Mouse (Mus musculus) thymus, postnatal 0 days (tissue): ENCODE results near the gene Tlk1. TPM values are rescaled to one million over a fixed set of nuclear protein-coding genes. Genes with fewer than 3 reads are reported as not detected.

Experiments
- DNase-seq: peaks from one replicate; pipeline ENCODE4 v3.0.0-alpha.2; 2015; ENCODE audit warnings: low spot score
- polyA plus RNA-seq: library from polyadenylated mRNA; unstranded; fragments of >200 nt; fragmentation: Nextera tagmentation; extraction: Ambion mirVana; gene quantifications from 2 replicates; pipeline ENCODE4 v1.2.1, GENCODE M21; 2015

The Tlk1 gene
- polyA plus RNA-seq = 37.0 and 45.3 TPM in 2 replicates

DNA sequence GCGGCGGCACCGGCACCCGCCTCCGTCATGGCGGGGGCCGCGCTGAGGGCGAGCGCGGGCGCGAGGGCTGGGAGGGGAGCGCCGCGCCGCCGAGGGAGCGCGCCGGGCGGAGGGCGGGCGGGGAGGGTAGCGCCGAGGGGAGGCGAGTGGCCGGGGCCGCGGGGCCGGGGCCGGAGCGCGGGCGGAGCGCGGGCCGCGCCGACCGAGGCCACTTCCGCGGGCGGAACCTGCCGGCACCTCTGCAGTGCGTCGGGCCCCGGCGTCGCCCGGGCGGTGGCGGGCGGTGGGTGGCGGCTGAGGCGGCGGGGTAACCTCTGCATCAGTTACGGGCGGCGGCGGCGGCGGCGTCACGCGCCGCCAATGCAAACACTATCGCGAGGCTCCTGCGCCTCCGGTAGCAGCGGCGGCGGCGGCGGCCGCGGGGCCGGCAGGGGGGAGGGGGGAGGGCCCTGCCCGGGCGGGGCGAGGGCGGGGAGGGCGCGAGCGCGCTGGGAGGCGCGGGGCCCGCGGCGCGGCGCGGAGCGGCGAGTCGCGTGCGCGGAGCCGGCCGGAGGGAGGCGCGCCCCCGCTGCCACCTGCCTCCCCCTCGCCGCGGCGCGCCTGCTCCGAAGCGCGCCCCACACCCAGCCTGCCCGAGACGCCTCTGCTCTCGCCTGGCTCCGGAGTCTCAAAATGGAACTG lies at the start of gene Tlk1:
Gene Tlk1 (minus strand): TSS at position 358 of the 681 bp plus-strand sequence.
- DNase-seq = peak; percentile 91

- DNase-seq = peak; percentile 44
Measured at GRCm38 (mm10) chr2:70875129-70875528, 49.6 kb upstream of the Tlk1 start.

- no peak for DNase-seq
Measured at GRCm38 (mm10) chr2:70873168-70873567, 47.6 kb upstream of the Tlk1 start.

DNA sequence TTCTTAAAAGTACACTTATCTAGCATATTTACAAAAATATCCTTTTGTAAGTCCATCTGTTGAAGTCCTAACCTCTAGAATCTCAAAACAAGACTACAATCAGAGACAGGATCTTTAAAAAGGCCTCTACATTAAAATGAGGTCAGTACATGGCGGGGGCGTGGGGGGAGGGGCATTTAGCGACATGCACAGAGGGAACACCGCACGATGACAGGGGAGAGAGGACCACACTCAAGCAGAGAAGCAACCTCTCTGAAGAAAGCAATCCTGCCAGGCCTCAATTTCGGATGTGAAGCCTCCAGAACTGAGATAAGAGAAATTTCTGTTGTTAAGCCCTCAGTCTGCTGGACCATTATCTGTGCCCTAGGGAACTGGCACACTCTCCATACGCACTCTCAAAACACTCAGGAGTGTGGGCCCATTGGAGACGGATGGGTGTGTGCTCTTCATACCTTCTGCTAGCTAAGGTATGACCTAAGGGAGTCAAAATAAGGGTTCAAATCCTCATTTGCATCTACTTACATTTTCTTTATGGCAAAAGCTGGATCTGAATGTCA lies 46.0 kb upstream of the Tlk1 start:
- DNase-seq = peak; percentile 59

DNA sequence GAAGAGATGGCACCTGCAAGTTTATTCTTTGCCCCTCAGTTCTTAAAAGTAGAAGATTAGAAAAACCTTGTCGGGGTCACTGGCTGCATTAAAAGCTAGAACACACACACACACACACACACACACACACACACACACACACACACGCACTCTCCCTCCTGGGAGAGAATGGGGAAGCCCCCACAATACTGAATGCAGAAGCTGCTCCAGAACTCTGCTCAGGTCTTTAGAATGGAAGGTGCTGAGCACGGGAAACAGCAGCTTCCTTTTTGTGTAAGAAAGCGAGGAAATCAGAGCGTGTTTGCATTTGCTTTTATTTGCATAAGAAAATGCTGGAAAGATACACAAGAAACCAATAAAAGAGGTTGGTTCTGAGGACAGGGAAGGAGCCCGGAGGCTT lies 45.3 kb upstream of the Tlk1 start:
- no peak for DNase-seq

DNA sequence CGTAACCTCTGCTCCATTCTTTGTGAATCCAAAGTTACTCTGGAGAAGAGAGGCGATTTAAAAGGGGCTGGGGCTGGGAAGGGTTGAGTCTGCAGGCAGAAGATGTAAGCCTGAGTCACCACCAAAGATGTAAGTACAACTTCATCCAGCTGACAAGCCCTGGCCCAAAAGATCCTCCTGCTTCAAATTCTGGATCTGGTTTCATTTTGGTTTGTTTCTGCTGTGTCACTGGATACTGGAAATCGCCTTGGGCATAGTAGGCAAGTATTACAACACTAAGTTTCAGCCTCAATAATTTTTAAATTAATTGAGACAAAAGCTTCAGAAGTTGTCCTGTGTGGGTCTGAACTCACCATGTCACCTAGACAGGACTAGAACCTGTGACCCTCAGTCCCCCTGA lies 43.6 kb upstream of the Tlk1 start:
- DNase-seq = no peak

- DNase-seq = no peak
Measured at GRCm38 (mm10) chr2:70867231-70867630, 41.7 kb upstream of the Tlk1 start.

- DNase-seq = no peak
Measured at GRCm38 (mm10) chr2:70862881-70863280, 37.4 kb upstream of the Tlk1 start.

GRCm38 (mm10) chr2:70859740-70860139 lies 34.2 kb upstream of the Tlk1 start:
- DNase-seq = no peak

GRCm38 (mm10) chr2:70856971-70857370 lies 31.4 kb upstream of the Tlk1 start:
- no peak for DNase-seq

GRCm38 (mm10) chr2:70854231-70854888 lies 28.8 kb upstream of the Tlk1 start:
- DNase-seq = no peak

- no peak for DNase-seq
Measured at GRCm38 (mm10) chr2:70853329-70853728, 27.8 kb upstream of the Tlk1 start.

- no peak for DNase-seq
Measured at GRCm38 (mm10) chr2:70852796-70853221, 27.3 kb upstream of the Tlk1 start.

- no peak for DNase-seq
Measured at GRCm38 (mm10) chr2:70852186-70852795, 26.8 kb upstream of the Tlk1 start.

DNA sequence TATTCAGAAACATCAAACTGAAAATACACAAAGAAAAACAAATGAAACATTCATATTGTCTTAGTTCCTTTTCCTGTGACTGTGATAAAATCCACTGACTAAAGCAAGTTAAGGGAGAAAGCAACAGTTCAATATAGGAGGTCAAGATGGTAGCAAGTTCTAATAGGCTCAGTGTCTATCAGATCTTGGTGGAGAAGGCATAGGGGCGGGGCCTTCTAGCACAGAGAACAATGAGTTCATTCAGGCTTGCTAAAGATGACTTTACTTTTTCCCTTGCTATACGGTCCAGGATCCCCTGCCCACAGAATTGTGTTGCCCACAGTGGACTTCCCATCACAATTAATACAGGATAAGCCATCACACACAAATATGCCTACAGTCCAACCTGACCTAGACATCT lies 20.3 kb upstream of the Tlk1 start:
- DNase-seq = no peak

- DNase-seq = no peak
Measured at GRCm38 (mm10) chr2:70844694-70845395, 19.3 kb upstream of the Tlk1 start.

DNA sequence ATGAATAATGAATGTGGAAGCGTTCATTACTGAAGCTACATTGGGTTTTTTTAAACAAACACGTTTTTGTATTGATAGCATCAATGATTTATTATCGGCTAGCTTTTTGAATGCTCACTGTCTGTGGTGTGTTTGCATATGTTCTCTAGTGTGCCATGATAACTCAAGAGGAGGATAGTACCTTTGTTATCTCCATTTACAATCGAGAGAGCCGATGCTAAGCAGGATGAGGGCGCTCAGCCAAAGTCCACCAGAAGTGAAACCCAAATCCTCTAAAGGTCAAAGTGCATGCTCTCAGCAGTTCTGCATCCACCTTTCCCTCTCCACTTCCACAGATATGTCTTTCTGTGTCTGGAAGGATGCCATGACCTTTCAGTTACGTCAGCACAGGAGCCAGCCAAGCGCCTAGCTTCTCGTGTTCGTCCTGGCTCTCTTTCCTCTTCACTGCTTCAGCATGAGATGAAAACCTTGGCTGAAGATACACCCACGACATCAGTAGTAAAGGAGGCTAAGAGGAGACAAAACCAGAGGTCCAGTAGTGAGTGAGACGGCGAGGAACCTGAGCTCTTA lies 16.6 kb upstream of the Tlk1 start:
- no peak for DNase-seq

- peak; percentile 49 for DNase-seq
Measured at GRCm38 (mm10) chr2:70838536-70839216, 13.1 kb upstream of the Tlk1 start.

- peak; percentile 15 for DNase-seq
Measured at GRCm38 (mm10) chr2:70836306-70836651, 10.8 kb upstream of the Tlk1 start.

GRCm38 (mm10) chr2:70835641-70836305 lies 10.2 kb upstream of the Tlk1 start:
- DNase-seq = peak; percentile 51
